Mouse (Mus musculus) megakaryocyte, embryonic 14.5 days (primary cell): ENCODE measurements at regions not wholly inside any gene's neighbourhood (a gene's known extent, or its start where the extent isn't known, plus 50 kb on each side); places are given as distances from the start of the nearest gene placed in this dataset.

Experiments used
- FLI1 ChIP-seq: IDR thresholded peaks from 2 replicates; pipeline ENCODE4 v1.6.1; 2012; ENCODE audit warnings: low read length, inconsistent platforms, mixed read lengths
- GATA1 ChIP-seq: IDR thresholded peaks from 3 replicates; pipeline ENCODE4 v1.6.1; 2012; ENCODE audit warnings: mixed read lengths, low read length, inconsistent platforms, borderline replicate concordance

DNA sequence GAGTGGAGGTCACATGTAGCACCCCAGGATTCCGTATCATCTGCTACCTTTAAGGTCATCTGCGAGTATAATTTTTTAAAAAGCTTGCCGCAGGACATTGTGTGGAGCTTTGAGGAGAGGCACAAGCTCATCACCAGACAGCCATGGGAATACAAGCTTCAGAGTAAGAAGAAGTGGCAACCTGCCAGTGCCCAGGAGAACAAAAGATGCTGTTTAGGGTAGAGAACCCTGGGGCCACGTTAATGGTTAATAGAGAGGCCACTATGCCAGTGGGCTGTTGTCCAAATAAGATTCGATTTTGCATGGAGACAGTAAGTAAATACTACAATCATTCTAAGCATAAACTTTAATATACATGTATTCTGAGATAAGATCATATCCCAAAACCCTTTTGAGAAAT lies 450.0 kb upstream of the Nrp1 start:
- TF ChIP-seq FLI1: no peak
- TF ChIP-seq GATA1: no peak
